Mouse (Mus musculus) fat pad, adult 2 months (tissue): ENCODE measurements at regions not wholly inside any gene's neighbourhood (a gene's known extent, or its start where the extent isn't known, plus 50 kb on each side); places are given as distances from the start of the nearest gene placed in this dataset.

ENCODE experiments used
- DNase-seq: peaks from one replicate; pipeline ENCODE4 v3.0.0-alpha.2; 2011; ENCODE audit warnings: low read depth, low spot score; ENCODE audit errors: extremely low read depth

GRCm38 (mm10) chr7:70501821-70502220 is 135.3 kb upstream of the Nr2f2 start:
- DNase-seq, result no peak

- no peak for DNase-seq
These were observed 130.1 kb upstream of the Nr2f2 start for GRCm38 (mm10) chr7:70496541-70497154.

GRCm38 (mm10) chr7:70484201-70484600 is 117.7 kb upstream of the Nr2f2 start:
- peak; percentile 13 for DNase-seq

- no peak for DNase-seq
These were observed 117.0 kb upstream of the Nr2f2 start for GRCm38 (mm10) chr7:70483536-70483935.

GRCm38 (mm10) chr7:70481880-70482279 is 115.3 kb upstream of the Nr2f2 start:
- no peak for DNase-seq

- DNase-seq, result no peak
These were observed 106.3 kb upstream of the Nr2f2 start for GRCm38 (mm10) chr7:70472786-70473185.

- DNase-seq, result no peak
These were observed 104.0 kb upstream of the Nr2f2 start for GRCm38 (mm10) chr7:70470557-70470956.

- DNase-seq, result no peak
These were observed 95.6 kb upstream of the Nr2f2 start for GRCm38 (mm10) chr7:70462131-70462530.

- DNase-seq, result no peak
These were observed 88.0 kb upstream of the Nr2f2 start for GRCm38 (mm10) chr7:70454525-70454924.

GRCm38 (mm10) chr7:70452816-70453215 is 86.3 kb upstream of the Nr2f2 start:
- peak; percentile 19 for DNase-seq

GRCm38 (mm10) chr7:70438908-70439307 is 72.4 kb upstream of the Nr2f2 start:
- peak; percentile 5 for DNase-seq

GRCm38 (mm10) chr7:70433838-70434237 is 67.3 kb upstream of the Nr2f2 start:
- no peak for DNase-seq

GRCm38 (mm10) chr7:70433358-70433757 is 66.8 kb upstream of the Nr2f2 start:
- DNase-seq, result no peak

- peak; percentile 7 for DNase-seq
These were observed 65.2 kb upstream of the Nr2f2 start for GRCm38 (mm10) chr7:70431712-70432111.

GRCm38 (mm10) chr7:70429326-70429725 is 62.8 kb upstream of the Nr2f2 start:
- no peak for DNase-seq

- no peak for DNase-seq
These were observed 57.7 kb upstream of the Nr2f2 start for GRCm38 (mm10) chr7:70424231-70424620.

GRCm38 (mm10) chr7:70423524-70424230 is 57.1 kb upstream of the Nr2f2 start:
- DNase-seq, result no peak

GRCm38 (mm10) chr7:70416185-70416941 is 49.8 kb upstream of the Nr2f2 start:
- DNase-seq, result no peak
